Mouse (Mus musculus) CD4-positive helper T cell, adult 2 months (primary cell): ENCODE results near the gene Crtc3.

Source experiments
- DNase-seq: peaks from one replicate; pipeline ENCODE4 v3.0.0-alpha.2; 2012; ENCODE audit warnings: low read depth, missing footprints, low spot score

Crtc3 gene

GRCm38 (mm10) chr7:80641497-80641896, 47.2 kb downstream of the Crtc3 start:
- no peak for DNase-seq

- DNase-seq = no peak
Measured at GRCm38 (mm10) chr7:80639981-80640380, 48.7 kb downstream of the Crtc3 start.

- no peak for DNase-seq
Measured at GRCm38 (mm10) chr7:80638460-80638859, 50.2 kb downstream of the Crtc3 start.

- no peak for DNase-seq
Measured at GRCm38 (mm10) chr7:80636953-80637800, 51.5 kb downstream of the Crtc3 start.

- peak; percentile 70 for DNase-seq
Measured at GRCm38 (mm10) chr7:80636288-80636952, 52.3 kb downstream of the Crtc3 start.

- DNase-seq = no peak
Measured at GRCm38 (mm10) chr7:80635866-80636265, 52.8 kb downstream of the Crtc3 start.

- peak; percentile 65 for DNase-seq
Measured at GRCm38 (mm10) chr7:80634741-80635140, 53.9 kb downstream of the Crtc3 start.

GRCm38 (mm10) chr7:80633635-80634034, 55.0 kb downstream of the Crtc3 start:
- no peak for DNase-seq

- no peak for DNase-seq
Measured at GRCm38 (mm10) chr7:80631993-80632392, 56.7 kb downstream of the Crtc3 start.

GRCm38 (mm10) chr7:80631405-80631804, 57.3 kb downstream of the Crtc3 start:
- DNase-seq = no peak

- DNase-seq = no peak
Measured at GRCm38 (mm10) chr7:80629369-80629768, 59.3 kb downstream of the Crtc3 start.

- DNase-seq = peak; percentile 82
Measured at GRCm38 (mm10) chr7:80628708-80629183, 59.9 kb downstream of the Crtc3 start.

GRCm38 (mm10) chr7:80626943-80627342, 61.7 kb downstream of the Crtc3 start:
- no peak for DNase-seq

GRCm38 (mm10) chr7:80625841-80626240, 62.8 kb downstream of the Crtc3 start:
- no peak for DNase-seq

GRCm38 (mm10) chr7:80623276-80623675, 65.4 kb downstream of the Crtc3 start:
- no peak for DNase-seq

- no peak for DNase-seq
Measured at GRCm38 (mm10) chr7:80616096-80616495, 72.6 kb downstream of the Crtc3 start.

- no peak for DNase-seq
Measured at GRCm38 (mm10) chr7:80614042-80614441, 74.6 kb downstream of the Crtc3 start.

GRCm38 (mm10) chr7:80612191-80612787, 76.4 kb downstream of the Crtc3 start:
- DNase-seq = no peak

- no peak for DNase-seq
Measured at GRCm38 (mm10) chr7:80611646-80612045, 77.0 kb downstream of the Crtc3 start.

GRCm38 (mm10) chr7:80607503-80607902, 81.2 kb downstream of the Crtc3 start:
- DNase-seq = no peak

GRCm38 (mm10) chr7:80606435-80606834, 82.2 kb downstream of the Crtc3 start:
- DNase-seq = no peak

GRCm38 (mm10) chr7:80605557-80605930, 83.1 kb downstream of the Crtc3 start:
- no peak for DNase-seq
